Mouse (Mus musculus) ES-E14 (cell line): ENCODE data around the gene Ctrb1. TPM values are rescaled to one million over a fixed set of nuclear protein-coding genes. Genes with fewer than 3 reads are reported as not detected.
A peak's percentile ranks its signal among the peaks of the same experiment; 100 is the strongest.

Experiments
- DNase-seq: peaks from one replicate; pipeline ENCODE4 v3.0.0-alpha.2; 2013; ENCODE audit warnings: low read depth, low spot score
- H3K27ac ChIP-seq: 2 replicates; pipeline ENCODE4 v1.5.1; 2012; ENCODE audit warnings: low read depth, mild to moderate bottlenecking, low read length, moderate library complexity, mixed read lengths; ENCODE audit not compliant: poor library complexity, insufficient read depth, severe bottlenecking
- H3K36me3 ChIP-seq: 2 replicates; pipeline ENCODE4 v1.6.1; 2012; ENCODE audit warnings: mild to moderate bottlenecking, low read length, moderate library complexity, mixed read lengths; ENCODE audit not compliant: control insufficient read depth, poor library complexity, insufficient read depth, severe bottlenecking
- H3K4me1 ChIP-seq, 2 experiments: fragments of 150-350 bp in 1 of 2; sonication (generic) in 1 of 2; 2 replicates each; pipeline ENCODE4 v1.6.1; 2012; ENCODE audit warnings: low read length in 2 of 2, mild to moderate bottlenecking in 1 of 2, mixed read lengths in 1 of 2; ENCODE audit not compliant: control insufficient read depth in 2 of 2, insufficient read depth in 2 of 2, poor library complexity in 1 of 2
- H3K4me3 ChIP-seq, 2 experiments: fragments of 150-350 bp in 1 of 2; sonication (generic) in 1 of 2; 2 replicates each; pipeline ENCODE4 v1.5.1; 2012; ENCODE audit warnings: low read length in 2 of 2, low read depth in 1 of 2, mild to moderate bottlenecking in 1 of 2, mixed read lengths in 1 of 2; ENCODE audit not compliant: insufficient read depth in 1 of 2, poor library complexity in 1 of 2, severe bottlenecking in 1 of 2
- H3K9ac ChIP-seq: 2 replicates; pipeline ENCODE4 v1.6.1; 2012; ENCODE audit warnings: low read depth, mild to moderate bottlenecking, low read length, mixed read lengths; ENCODE audit not compliant: poor library complexity, insufficient read depth, severe bottlenecking
- H3K9me3 ChIP-seq: fragments of 150-350 bp; sonication (generic); 2 replicates; pipeline ENCODE4 v1.6.1; 2012; ENCODE audit warnings: low read depth, mild to moderate bottlenecking, low read length; ENCODE audit not compliant: control insufficient read depth, insufficient read depth
- CHD2 ChIP-seq: IDR thresholded peaks from 2 replicates; pipeline ENCODE4 v1.6.1; 2014; ENCODE audit warnings: mild to moderate bottlenecking, low read depth, low read length, inconsistent platforms
- HCFC1 ChIP-seq: IDR thresholded peaks from 2 replicates; pipeline ENCODE4 v1.6.1; 2012; ENCODE audit warnings: low read length, inconsistent platforms, borderline replicate concordance; ENCODE audit not compliant: insufficient read depth
- MAFK ChIP-seq: IDR thresholded peaks from 2 replicates; pipeline ENCODE4 v1.6.1; 2014; ENCODE audit warnings: mild to moderate bottlenecking, low read depth, low read length, inconsistent platforms; ENCODE audit not compliant: insufficient read depth
- ZC3H11A ChIP-seq: IDR thresholded peaks from 2 replicates; pipeline ENCODE4 v1.6.1; 2012; ENCODE audit warnings: low read depth, mild to moderate bottlenecking, inconsistent platforms, low read length, borderline replicate concordance
- ZNF384 ChIP-seq: IDR thresholded peaks from 2 replicates; pipeline ENCODE4 v1.6.1; 2012; ENCODE audit warnings: low read depth, low read length, inconsistent platforms
- in situ Hi-C, 2 experiments: fragments of 600-800 bp; cut with MboI; formaldehyde crosslinking; loops; one replicate each; pipeline ENCODE4 v1.15.1; 2025; ENCODE audit warnings: low sequenced_read_pairs in 2 of 2, inconsistent platforms in 1 of 2; ENCODE audit not compliant: unreplicated experiment in 2 of 2
- total RNA-seq: library from RNA; depleted of rRNA; stranded (reverse); fragments of 300-350 nt; gene quantifications from 2 replicates; pipeline ENCODE4 v1.2.3, GENCODE M21; 2012

Gene Ctrb1
- total RNA-seq, 1 experiment, result 0.22 TPM

- in situ Hi-C loops, result no loop called here
Observed at GRCm38 (mm10) chr8:111695441-111695840, 4.6 kb upstream of the Ctrb1 start.

GRCm38 (mm10) chr8:111693261-111693741, 2.5 kb upstream of the Ctrb1 start:
- H3K36me3 ChIP-seq, result no peaks in the 10 kb centered on the region
- in situ Hi-C loops, result no loop called here
- H3K27ac ChIP-seq, result no peak overlapping the region
- no peak overlapping the region for H3K9ac ChIP-seq
- TF ChIP-seq CHD2 (no peak), HCFC1 (no peak), ZC3H11A (no peak), ZNF384 (no peak), MAFK (no peak)
- no peak overlapping the region for H3K4me3 ChIP-seq
- H3K4me1 ChIP-seq, result peaks cover 0 to 3% of the 10 kb centered on the region in 2 experiments; a peak in 1 of 4 replicates
- H3K9me3 ChIP-seq, result no peaks in the 10 kb centered on the region
- DNase-seq, result no peak

More at GRCm38 (mm10) chr8:111695441-111695840, 4.6 kb upstream of the Ctrb1 start:
- TF ChIP-seq MAFK (no peak), ZC3H11A (no peak), CHD2 (no peak), HCFC1 (no peak), ZNF384 (no peak)
- no peak for DNase-seq
- Histone ChIP-seq H3K9ac (no peak overlapping the region), H3K4me3 (no peak overlapping the region), H3K9me3 (no peaks in the 10 kb centered on the region), H3K36me3 (no peaks in the 10 kb centered on the region), H3K27ac (no peak overlapping the region), H3K4me1 (peaks cover 2 to 3% of the 10 kb centered on the region in 2 experiments; a peak in 2 of 4 replicates)

- TF ChIP-seq ZNF384 (no peak), MAFK (no peak)
- Histone ChIP-seq H3K4me3 (peak overlapping the region in 1 of 2 experiments; percentile 6; a peak in 2 of 4 replicates), H3K9me3 (no peaks in the 10 kb centered on the region), H3K4me1 (no peaks in the 10 kb centered on the region), H3K36me3 (no peaks in the 10 kb centered on the region), H3K9ac (no peak overlapping the region), H3K27ac (no peak overlapping the region)
- no peak for DNase-seq
- in situ Hi-C loops, result no loop called here
Observed at GRCm38 (mm10) chr8:111686881-111687280, 3.9 kb downstream of the Ctrb1 start.

- H3K4me1 ChIP-seq, result no peaks in the 10 kb centered on the region
- H3K9ac ChIP-seq, result no peak overlapping the region
- H3K36me3 ChIP-seq, result no peaks in the 10 kb centered on the region
- in situ Hi-C loops, result no loop called here
- DNase-seq, result peak; percentile 43
- TF ChIP-seq HCFC1 (no peak), MAFK (no peak), ZC3H11A (no peak), ZNF384 (no peak), CHD2 (no peak)
- no peak overlapping the region for H3K27ac ChIP-seq
- no peak overlapping the region for H3K4me3 ChIP-seq
- H3K9me3 ChIP-seq, result no peaks in the 10 kb centered on the region
Observed at GRCm38 (mm10) chr8:111682521-111682920, 8.3 kb downstream of the Ctrb1 start.

GRCm38 (mm10) chr8:111681153-111681552, 9.7 kb downstream of the Ctrb1 start:
- no peak overlapping the region for H3K27ac ChIP-seq
- no peak overlapping the region for H3K9ac ChIP-seq
- H3K36me3 ChIP-seq, result no peaks in the 10 kb centered on the region
- H3K4me1 ChIP-seq, result no peaks in the 10 kb centered on the region
- H3K9me3 ChIP-seq, result no peaks in the 10 kb centered on the region
- no peak overlapping the region for H3K4me3 ChIP-seq
- no peak for DNase-seq
- TF ChIP-seq ZNF384, result no peak
- TF ChIP-seq CHD2, result no peak
- TF ChIP-seq HCFC1, result no peak
- TF ChIP-seq MAFK, result no peak
- no peak for TF ChIP-seq ZC3H11A
- in situ Hi-C loops, result no loop called here
